Mouse (Mus musculus): ENCODE results near the gene Itga4.
A peak's percentile ranks its signal among the peaks of the same experiment; 100 is the strongest.

Itga4 gene

GRCm38 (mm10) chr2:79352100-79352802 is 97.0 kb downstream of the Itga4 start:
- DNase-seq (ENCODE audit: low read depth, low spot score), result no peak

GRCm38 (mm10) chr2:79354773-79355172 is 99.5 kb downstream of the Itga4 start:
- peak; percentile 73 for DNase-seq (ENCODE audit: low read depth, low spot score)

GRCm38 (mm10) chr2:79357835-79358234 is 102.6 kb downstream of the Itga4 start:
- DNase-seq (ENCODE audit: low read depth, low spot score), result peak; percentile 70

GRCm38 (mm10) chr2:79362029-79362428 is 106.8 kb downstream of the Itga4 start:
- DNase-seq (ENCODE audit: low read depth, low spot score), result peak; percentile 64

GRCm38 (mm10) chr2:79363920-79364319 is 108.7 kb downstream of the Itga4 start:
- DNase-seq (ENCODE audit: low read depth, low spot score), result no peak

- peak; percentile 59 for DNase-seq (ENCODE audit: low read depth, low spot score)
Measured at GRCm38 (mm10) chr2:79367451-79368450, 112.5 kb downstream of the Itga4 start.

- no peak for DNase-seq (ENCODE audit: low read depth, low spot score)
Measured at GRCm38 (mm10) chr2:79368661-79369060, 113.4 kb downstream of the Itga4 start.

- DNase-seq (ENCODE audit: low read depth, low spot score), result no peak
Measured at GRCm38 (mm10) chr2:79369061-79369524, 113.9 kb downstream of the Itga4 start.

- no peak for DNase-seq (ENCODE audit: low read depth, low spot score)
Measured at GRCm38 (mm10) chr2:79369905-79370304, 114.7 kb downstream of the Itga4 start.

- DNase-seq (ENCODE audit: low read depth, low spot score), result peak; percentile 51
Measured at GRCm38 (mm10) chr2:79370711-79371312, 115.6 kb downstream of the Itga4 start.

- DNase-seq (ENCODE audit: low read depth, low spot score), result no peak
Measured at GRCm38 (mm10) chr2:79371326-79372153, 116.3 kb downstream of the Itga4 start.

GRCm38 (mm10) chr2:79372154-79372467 is 116.9 kb downstream of the Itga4 start:
- no peak for DNase-seq (ENCODE audit: low read depth, low spot score)

- DNase-seq (ENCODE audit: low read depth, low spot score), result peak; percentile 90
Measured at GRCm38 (mm10) chr2:79372486-79373200, 117.4 kb downstream of the Itga4 start.

- peak; percentile 67 for DNase-seq (ENCODE audit: low read depth, low spot score)
Measured at GRCm38 (mm10) chr2:79378346-79379086, 123.3 kb downstream of the Itga4 start.

- DNase-seq (ENCODE audit: low read depth, low spot score), result peak; percentile 39
Measured at GRCm38 (mm10) chr2:79379087-79380041, 124.1 kb downstream of the Itga4 start.

Measured in brain, adult 2 months (tissue).